Mouse (Mus musculus) forebrain, embryonic 12.5 days (tissue): ENCODE measurements at regions not wholly inside any gene's neighbourhood (a gene's known extent, or its start where the extent isn't known, plus 50 kb on each side); places are given as distances from the start of the nearest gene placed in this dataset.

ENCODE experiments used
- ATAC-seq: fragments of 200-750 bp; cut with Nextera tagmentation; 2 replicates; pipeline ENCODE4 v1.8.0; 2017; ENCODE audit warnings: moderate TSS enrichment; ENCODE audit not compliant: low FRiP score
- H3K27ac ChIP-seq: fragments of 300-500 bp; sonication (generic); 2 replicates; pipeline ENCODE4 v1.5.1; 2016; ENCODE audit warnings: mild to moderate bottlenecking
- H3K27me3 ChIP-seq: fragments of 300-500 bp; sonication (generic); 2 replicates; pipeline ENCODE4 v1.6.1; 2016; ENCODE audit warnings: mild to moderate bottlenecking
- H3K36me3 ChIP-seq: fragments of 300-500 bp; sonication (generic); replicated peaks from 2 replicates; pipeline ENCODE4 v1.6.1; 2016; ENCODE audit warnings: mild to moderate bottlenecking
- H3K4me1 ChIP-seq: fragments of 300-500 bp; sonication (generic); 2 replicates; pipeline ENCODE4 v1.6.1; 2016
- H3K4me2 ChIP-seq: fragments of 300-500 bp; sonication (generic); 2 replicates; pipeline ENCODE4 v1.6.1; 2016; ENCODE audit warnings: mild to moderate bottlenecking, moderate library complexity
- H3K4me3 ChIP-seq: fragments of 300-500 bp; sonication (generic); replicated peaks from 2 replicates; pipeline ENCODE4 v1.5.1; 2016; ENCODE audit warnings: mild to moderate bottlenecking
- H3K9ac ChIP-seq: fragments of 300-500 bp; sonication (generic); 2 replicates; pipeline ENCODE4 v1.6.1; 2016; ENCODE audit warnings: mild to moderate bottlenecking
- H3K9me3 ChIP-seq: fragments of 300-500 bp; sonication (generic); 2 replicates; pipeline ENCODE4 v1.6.1; 2016
- WGBS: fragments of 180-500 bp; shearing (Covaris S2); methylation state at CpG from one replicate; pipeline ENCODE4 v1.1.7; 2016; 5-methylcytosine and 5-hydroxymethylcytosine counted together

DNA sequence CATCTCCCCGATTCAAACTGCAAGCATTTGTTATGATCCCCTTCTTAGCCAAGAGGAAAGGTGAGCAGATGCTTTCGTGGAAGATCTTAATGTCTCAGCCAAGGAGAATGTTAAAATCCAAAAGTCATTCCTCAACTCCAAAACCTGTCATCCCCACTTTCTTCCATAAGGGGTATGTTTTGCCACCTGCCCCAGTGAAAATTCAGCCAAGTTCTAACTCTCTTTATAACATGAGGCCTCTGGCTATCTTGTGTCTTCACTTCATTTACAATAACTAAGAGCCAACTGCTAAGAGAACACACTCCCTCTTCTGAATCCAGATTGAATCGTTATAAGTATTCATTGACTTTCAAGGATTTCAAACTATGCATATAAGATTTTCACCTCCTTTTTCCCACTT is 246.7 kb upstream of the Adam34 start:
- Histone ChIP-seq H3K4me2 (no peak overlapping the region), H3K27me3 (no peaks in the 10 kb centered on the region), H3K9ac (no peak overlapping the region), H3K27ac (no peak overlapping the region), H3K4me3 (no peak overlapping the region), H3K36me3 (no peaks in the 10 kb centered on the region), H3K4me1 (no peaks in the 10 kb centered on the region), H3K9me3 (no peaks in the 10 kb centered on the region)
- WGBS: 90% methylated on average over 3 of the region's 3 CpGs
- ATAC-seq: no peak

DNA sequence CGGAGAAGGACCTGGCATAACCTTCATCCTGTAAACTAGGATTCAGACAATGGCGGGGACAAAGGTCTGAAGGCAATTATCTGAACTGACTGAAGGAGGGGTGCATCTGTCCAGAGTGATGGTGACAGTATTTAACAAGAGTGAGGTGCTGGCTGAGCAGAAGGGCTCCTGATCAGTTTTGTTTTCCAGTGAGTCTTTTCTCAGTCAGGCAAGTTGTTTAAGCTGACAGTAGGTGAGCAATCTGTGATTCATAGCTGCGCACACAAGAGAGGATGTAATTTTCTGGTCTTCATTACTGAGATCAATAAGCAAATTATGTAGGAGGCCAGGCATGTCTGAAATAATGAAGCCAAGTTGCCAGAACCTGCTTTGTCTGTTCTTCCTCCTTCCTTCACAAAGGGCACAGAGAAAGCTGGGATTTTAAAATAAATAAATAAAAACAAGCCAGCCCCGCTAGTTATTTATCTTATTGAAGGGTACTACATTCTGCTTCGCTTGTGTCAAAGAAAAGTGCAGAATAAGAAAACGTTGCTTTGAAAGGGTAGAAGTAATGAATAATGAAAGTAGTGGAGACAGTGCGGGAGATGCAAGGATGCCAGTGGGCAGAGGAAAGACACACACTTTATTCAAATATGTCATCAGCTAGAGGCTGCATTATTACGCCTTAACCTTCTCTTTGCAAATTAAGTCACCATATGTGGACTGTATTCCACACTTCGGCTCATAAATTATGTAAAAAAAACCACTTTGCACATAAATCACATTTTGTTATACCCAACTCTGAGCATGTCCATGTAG is 239.6 kb upstream of the Adam34 start:
- H3K4me1 ChIP-seq: peaks cover 6% of the 10 kb centered on the region; the same call in 1 of the 2 replicates
- no peak overlapping the region for H3K4me2 ChIP-seq
- 56% methylated on average over 9 of the region's 9 CpGs for WGBS
- ATAC-seq: 0 out of 2 replicates have a peak, but pooled peaks have one; percentile 55
- H3K36me3 ChIP-seq: no peaks in the 10 kb centered on the region
- no peaks in the 10 kb centered on the region for H3K9me3 ChIP-seq
- no peak overlapping the region for H3K9ac ChIP-seq
- H3K27ac ChIP-seq: no peak overlapping the region
- no peaks in the 10 kb centered on the region for H3K27me3 ChIP-seq
- H3K4me3 ChIP-seq: no peak overlapping the region

DNA sequence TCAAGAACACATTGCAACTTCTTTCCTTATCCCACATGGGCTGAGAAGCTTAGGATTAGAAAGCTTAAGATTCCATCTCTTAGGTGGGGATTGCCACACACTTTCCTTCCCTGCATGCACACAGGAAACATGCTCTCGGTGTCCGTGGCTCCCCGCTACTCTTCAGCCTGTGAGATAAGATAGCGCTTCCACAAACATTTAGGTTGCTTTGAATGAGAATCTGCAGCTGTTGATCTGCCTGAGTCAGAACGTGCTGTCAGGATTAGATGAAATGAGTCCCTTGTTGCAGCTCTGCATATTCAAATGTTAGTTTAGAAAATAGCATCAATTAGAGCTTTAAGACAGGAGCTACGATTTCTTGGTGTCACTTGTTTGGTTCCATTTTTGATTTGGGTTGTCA is 239.0 kb upstream of the Adam34 start:
- peaks cover 6% of the 10 kb centered on the region; the same call in 1 of the 2 replicates for H3K4me1 ChIP-seq
- H3K36me3 ChIP-seq: no peaks in the 10 kb centered on the region
- no peak overlapping the region for H3K4me2 ChIP-seq
- no peak overlapping the region for H3K4me3 ChIP-seq
- H3K9me3 ChIP-seq: no peaks in the 10 kb centered on the region
- no peak overlapping the region for H3K9ac ChIP-seq
- no peak for ATAC-seq
- no peaks in the 10 kb centered on the region for H3K27me3 ChIP-seq
- WGBS: 35% methylated on average over 6 of the region's 6 CpGs
- no peak overlapping the region for H3K27ac ChIP-seq

DNA sequence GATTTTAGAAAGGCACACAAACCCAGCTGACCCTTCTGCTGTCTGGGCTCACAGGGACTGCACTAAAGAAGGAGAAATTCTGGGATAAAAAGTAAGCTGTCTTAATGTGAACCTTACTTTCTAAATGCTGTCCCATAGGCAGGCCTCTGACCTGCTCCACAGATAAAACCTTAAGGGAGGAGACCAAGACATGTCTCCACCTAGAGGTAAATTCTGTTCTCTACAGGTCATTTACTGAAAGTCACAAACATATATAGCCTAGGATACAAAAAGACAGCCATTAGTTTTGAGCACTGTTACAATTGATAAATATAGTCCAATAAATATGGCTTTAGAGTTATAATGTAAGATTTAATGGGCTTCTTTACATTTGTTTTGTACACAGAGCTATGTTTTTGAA is 221.9 kb upstream of the Adam34 start:
- Histone ChIP-seq H3K4me3 (no peak overlapping the region), H3K4me2 (no peak overlapping the region), H3K27ac (no peak overlapping the region), H3K9me3 (no peaks in the 10 kb centered on the region), H3K9ac (no peak overlapping the region), H3K27me3 (no peaks in the 10 kb centered on the region), H3K4me1 (no peaks in the 10 kb centered on the region), H3K36me3 (no peaks in the 10 kb centered on the region)
- no peak for ATAC-seq

- ATAC-seq: no peak
- Histone ChIP-seq H3K9me3 (no peaks in the 10 kb centered on the region), H3K4me2 (no peak overlapping the region), H3K4me3 (no peak overlapping the region), H3K4me1 (no peaks in the 10 kb centered on the region), H3K27me3 (no peaks in the 10 kb centered on the region), H3K36me3 (no peaks in the 10 kb centered on the region), H3K27ac (no peak overlapping the region), H3K9ac (no peak overlapping the region)
- whole genome bisulfite sequencing: 78% methylated on average over 3 of the region's 3 CpGs
Measured at GRCm38 (mm10) chr8:43922982-43923381, 213.1 kb upstream of the Adam34 start.

DNA sequence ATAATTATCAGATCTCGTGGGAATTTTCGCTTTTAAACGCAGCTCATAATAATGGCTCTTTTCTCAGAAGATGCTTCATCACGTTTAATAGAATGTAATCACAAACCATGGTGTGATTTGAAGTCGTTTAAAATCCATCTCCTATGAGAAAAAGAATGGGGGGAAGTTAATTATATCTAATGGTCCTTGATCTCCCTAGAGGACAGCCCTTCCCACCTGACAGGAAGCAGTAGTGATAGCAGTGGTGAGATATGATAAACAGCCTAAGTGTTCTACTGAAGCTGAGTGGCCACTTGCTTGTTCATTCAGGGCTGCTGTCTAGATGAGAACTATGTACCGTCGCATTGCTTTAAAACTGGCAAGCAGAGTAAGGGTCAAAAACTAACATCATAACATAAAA is 211.4 kb upstream of the Adam34 start:
- no peak for ATAC-seq

GRCm38 (mm10) chr8:43906119-43906518 is 196.3 kb upstream of the Adam34 start:
- no peak for ATAC-seq
- H3K9me3 ChIP-seq: no peaks in the 10 kb centered on the region

More for the DNA sequence above, 211.4 kb upstream of the Adam34 start:
- no peak overlapping the region for H3K9ac ChIP-seq
- WGBS: 74% methylated on average over 7 of the region's 7 CpGs
- no peaks in the 10 kb centered on the region for H3K27me3 ChIP-seq
- no peaks in the 10 kb centered on the region for H3K4me1 ChIP-seq
- H3K27ac ChIP-seq: no peak overlapping the region
- H3K4me2 ChIP-seq: no peak overlapping the region
- no peak overlapping the region for H3K4me3 ChIP-seq
- no peaks in the 10 kb centered on the region for H3K9me3 ChIP-seq
- H3K36me3 ChIP-seq: no peaks in the 10 kb centered on the region

DNA sequence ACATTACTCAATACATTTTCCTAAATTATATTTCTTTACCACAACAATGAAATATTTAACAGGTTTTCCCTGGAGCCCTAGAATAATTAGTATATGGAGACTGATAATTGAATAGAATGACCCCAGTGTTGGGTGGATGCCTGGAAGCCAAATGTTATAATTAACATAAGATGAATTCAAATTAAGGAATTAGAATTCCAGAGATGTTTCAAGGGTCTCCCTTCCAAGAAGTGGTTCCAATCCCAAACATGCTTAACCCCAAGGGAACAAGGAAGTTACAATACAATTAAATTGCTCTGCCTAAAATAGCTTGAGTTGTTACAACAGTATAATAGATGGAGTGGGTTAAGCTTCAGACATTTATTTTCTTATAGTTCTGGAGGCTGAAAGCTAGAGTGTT is 185.3 kb upstream of the Adam34 start:
- H3K9me3 ChIP-seq: no peaks in the 10 kb centered on the region
- H3K27me3 ChIP-seq: no peaks in the 10 kb centered on the region
- no peak overlapping the region for H3K4me3 ChIP-seq
- ATAC-seq: no peak
- H3K9ac ChIP-seq: no peak overlapping the region
- H3K36me3 ChIP-seq: no peaks in the 10 kb centered on the region
- H3K4me1 ChIP-seq: no peaks in the 10 kb centered on the region
- no peak overlapping the region for H3K4me2 ChIP-seq
- no peak overlapping the region for H3K27ac ChIP-seq

More at GRCm38 (mm10) chr8:43906119-43906518, 196.3 kb upstream of the Adam34 start:
- no peak overlapping the region for H3K4me2 ChIP-seq
- no peaks in the 10 kb centered on the region for H3K36me3 ChIP-seq
- WGBS: 77% methylated on average over 3 of the region's 3 CpGs
- no peaks in the 10 kb centered on the region for H3K27me3 ChIP-seq
- H3K4me1 ChIP-seq: no peaks in the 10 kb centered on the region
- H3K9ac ChIP-seq: no peak overlapping the region
- H3K27ac ChIP-seq: no peak overlapping the region
- no peak overlapping the region for H3K4me3 ChIP-seq

- ATAC-seq: no peak
- 79% methylated on average over 3 of the region's 3 CpGs for WGBS
- H3K9me3 ChIP-seq: no peaks in the 10 kb centered on the region
Measured at GRCm38 (mm10) chr8:43853820-43854590, 144.2 kb upstream of the Adam34 start.

More at GRCm38 (mm10) chr8:43853820-43854590, 144.2 kb upstream of the Adam34 start:
- H3K4me2 ChIP-seq: no peak overlapping the region
- no peaks in the 10 kb centered on the region for H3K27me3 ChIP-seq
- H3K27ac ChIP-seq: no peak overlapping the region
- no peaks in the 10 kb centered on the region for H3K4me1 ChIP-seq
- no peak overlapping the region for H3K9ac ChIP-seq
- H3K36me3 ChIP-seq: no peaks in the 10 kb centered on the region
- H3K4me3 ChIP-seq: no peak overlapping the region
